Mouse (Mus musculus) adrenal gland, postnatal 10 days (tissue): ENCODE data around the gene Hoxd9. TPM values are rescaled to one million over a fixed set of nuclear protein-coding genes. Genes with fewer than 3 reads are reported as not detected.

ENCODE experiments used
- microRNA-seq: library from miRNA; unstranded; fragments of <30 nt; microRNA quantifications from one replicate; pipeline ENCODE4 v1.2.0, GENCODE M21; 2021
- total RNA-seq, 2 experiments: library from RNA; stranded (reverse); gene quantifications; 2 replicates each; pipeline ENCODE4 v1.2.3; 2021

Hoxd9 gene
- total RNA-seq, 2 experiments from 2014 or later = 4.6 TPM

Small RNAs within 50 kb of the gene (microRNA-seq; reads per million reads assigned to microRNA genes)
- gene Gm44463 = not detected
- 14,400 reads per million, percentile 95 among the genes with 10 or more reads in this experiment for gene Mir10b

Other genes with a start within 250 kb of the Hoxd9 start
- gene Lnpk, start 118.3 kb upstream of the Hoxd9 start, total RNA-seq = 10 to 100 TPM; 12.2 to 21.7 TPM
- not detected for gene Evx2, start 38.2 kb upstream of the Hoxd9 start, total RNA-seq
- gene Hoxd13, start 29.4 kb upstream of the Hoxd9 start, total RNA-seq = not detected
- not detected for gene Hoxd12, start 22.7 kb upstream of the Hoxd9 start, total RNA-seq
- not detected for gene Hoxd11, start 18.2 kb upstream of the Hoxd9 start, total RNA-seq
- gene Hoxd10, start 5.8 kb upstream of the Hoxd9 start, total RNA-seq = under 1 TPM; 0.15 to 0.27 TPM
- gene Hoxd8, start 6.9 kb downstream of the Hoxd9 start, total RNA-seq = 10 to 100 TPM; 25.0 to 26.2 TPM
- gene Hoxd3, start 14.2 kb downstream of the Hoxd9 start, total RNA-seq = under 1 TPM; 0.33 to 0.42 TPM
- gene Hoxd4, start 14.2 kb downstream of the Hoxd9 start, total RNA-seq = 10 to 100 TPM in 1 of 2 experiments, 1 to 10 TPM in 1; 7.0 to 18.8 TPM
- 1 to 10 TPM in 1 of 2 experiments, under 1 TPM in 1; 0.69 to 1.7 TPM for gene Gm28230, start 29.0 kb downstream of the Hoxd9 start, total RNA-seq
- gene Hoxd1, start 65.3 kb downstream of the Hoxd9 start, total RNA-seq = not detected
- gene Mtx2, start 128.1 kb downstream of the Hoxd9 start, total RNA-seq = 100 to 1,000 TPM; 107 to 135 TPM